Mouse (Mus musculus): ENCODE results near the gene Mllt3.

Gene Mllt3

DNA sequence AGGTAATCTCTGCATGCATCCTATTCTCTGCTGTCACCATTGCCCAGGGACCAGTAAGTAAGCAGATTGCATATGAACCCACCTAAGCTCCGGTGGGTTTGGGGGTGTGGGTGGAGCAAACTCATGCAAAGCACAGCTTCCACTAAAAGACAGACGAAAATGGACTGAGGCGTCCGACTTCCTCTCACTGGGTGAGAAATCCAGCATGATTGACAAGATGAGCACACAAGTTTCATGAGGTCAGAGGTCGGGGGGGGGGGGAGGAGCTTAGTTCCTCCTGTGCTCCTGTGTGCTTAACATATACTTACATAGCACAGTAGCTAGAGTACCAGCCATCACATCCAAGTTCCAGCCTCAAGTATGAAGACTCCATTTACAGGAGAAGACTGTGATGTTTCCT lies 206.8 kb downstream of the Mllt3 start:
- DNase-seq (ENCODE audit: low spot score in 2 of 2) = no peak

DNA sequence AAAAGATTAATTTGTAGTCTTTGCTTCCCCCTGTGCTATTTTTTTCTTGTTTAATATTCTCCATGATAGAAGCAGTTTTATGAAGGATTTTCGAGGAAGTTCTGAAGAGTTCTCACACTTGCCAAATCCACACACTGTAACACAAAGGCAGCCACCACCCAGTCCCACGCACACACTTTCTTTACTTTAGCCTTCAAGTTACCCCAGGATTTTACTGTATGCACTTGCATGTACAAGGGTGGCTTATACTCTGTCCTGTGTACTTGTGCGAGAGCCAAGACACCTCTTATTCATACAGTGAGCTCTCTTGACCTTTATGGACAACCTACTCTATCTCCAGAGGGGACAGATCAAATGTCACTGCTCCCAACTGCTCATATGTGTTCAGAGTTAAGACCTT lies 209.5 kb downstream of the Mllt3 start:
- DNase-seq (ENCODE audit: low spot score in 2 of 2) = no peak

DNA sequence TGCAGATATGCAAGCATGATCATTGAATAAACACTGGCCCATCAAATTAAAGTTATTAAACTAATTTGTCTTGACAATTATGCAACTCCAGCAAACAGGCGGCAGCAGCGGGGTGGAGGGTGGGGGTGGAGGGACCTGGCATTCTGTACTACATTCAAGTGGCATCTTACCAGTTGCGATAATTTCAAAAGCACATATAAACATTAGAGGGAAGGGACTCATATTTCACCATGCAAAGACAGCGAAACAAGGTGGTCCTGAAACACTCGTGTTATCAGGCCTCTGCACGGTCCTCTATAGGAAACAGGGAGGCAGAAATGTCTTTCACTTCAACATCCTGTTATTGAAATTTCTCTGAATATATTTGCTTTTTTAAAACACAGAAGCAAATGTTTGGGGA lies 210.0 kb downstream of the Mllt3 start:
- no peak for DNase-seq (ENCODE audit: low spot score in 2 of 2)

DNA sequence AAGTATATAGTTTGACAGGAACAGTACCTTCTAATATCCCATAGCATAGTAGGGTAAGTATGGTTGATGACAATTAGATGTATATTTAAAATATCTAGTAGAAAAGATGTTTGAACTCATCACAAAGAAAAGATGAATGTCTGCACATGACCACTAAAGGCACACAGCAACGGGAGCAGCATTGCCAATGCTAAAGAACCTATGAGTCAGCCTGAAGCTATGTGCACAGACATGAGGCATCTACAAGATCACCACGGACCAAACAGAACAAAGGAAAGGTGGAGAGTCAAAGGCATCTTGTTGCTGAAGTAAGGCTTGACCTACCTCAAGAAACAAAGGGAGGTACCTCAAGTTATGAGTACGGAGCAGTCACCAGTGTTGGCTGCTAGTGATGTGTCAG lies 212.3 kb downstream of the Mllt3 start:
- DNase-seq (ENCODE audit: low spot score in 2 of 2) = no peak

DNA sequence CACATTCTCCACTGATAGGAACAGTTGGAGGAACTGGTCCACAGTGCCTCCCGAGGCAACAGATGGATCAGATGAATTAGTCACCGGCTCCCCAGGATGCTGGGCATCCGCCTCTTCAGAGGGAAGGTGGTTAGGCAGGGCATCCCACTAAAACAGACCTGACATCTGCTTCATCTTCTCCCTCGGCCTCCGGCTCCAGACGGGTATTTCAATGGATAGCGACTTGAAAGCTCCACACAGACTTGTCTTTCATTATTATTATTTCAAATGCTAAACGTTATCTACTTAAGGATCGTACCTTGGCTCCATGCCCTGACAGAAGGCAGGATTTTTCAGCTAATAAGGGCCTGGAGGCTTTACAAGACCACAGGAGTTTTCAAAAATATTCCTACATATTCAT lies 214.0 kb downstream of the Mllt3 start:
- DNase-seq (ENCODE audit: low spot score in 2 of 2) = peak in 1 of 2 experiments; percentile 32

DNA sequence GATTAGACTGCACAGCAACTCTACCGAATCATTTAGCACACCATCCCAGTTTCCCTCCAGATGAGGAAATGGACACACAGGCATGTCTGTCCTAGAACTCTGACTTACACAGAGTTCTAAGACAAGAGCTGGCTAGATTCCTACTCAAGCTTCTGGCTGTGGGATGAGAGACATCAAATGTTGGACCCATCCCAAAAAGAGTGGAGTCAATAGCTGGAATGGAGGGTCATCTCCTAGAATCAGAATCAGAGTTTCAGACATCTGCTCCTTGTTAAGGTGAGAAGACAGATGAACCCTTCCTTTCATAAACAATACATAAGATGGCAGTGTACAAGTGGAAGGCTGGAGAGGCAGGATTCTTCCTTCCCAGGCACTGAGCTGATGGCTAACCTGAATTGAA lies 214.9 kb downstream of the Mllt3 start:
- no peak for DNase-seq (ENCODE audit: low spot score in 2 of 2)

DNA sequence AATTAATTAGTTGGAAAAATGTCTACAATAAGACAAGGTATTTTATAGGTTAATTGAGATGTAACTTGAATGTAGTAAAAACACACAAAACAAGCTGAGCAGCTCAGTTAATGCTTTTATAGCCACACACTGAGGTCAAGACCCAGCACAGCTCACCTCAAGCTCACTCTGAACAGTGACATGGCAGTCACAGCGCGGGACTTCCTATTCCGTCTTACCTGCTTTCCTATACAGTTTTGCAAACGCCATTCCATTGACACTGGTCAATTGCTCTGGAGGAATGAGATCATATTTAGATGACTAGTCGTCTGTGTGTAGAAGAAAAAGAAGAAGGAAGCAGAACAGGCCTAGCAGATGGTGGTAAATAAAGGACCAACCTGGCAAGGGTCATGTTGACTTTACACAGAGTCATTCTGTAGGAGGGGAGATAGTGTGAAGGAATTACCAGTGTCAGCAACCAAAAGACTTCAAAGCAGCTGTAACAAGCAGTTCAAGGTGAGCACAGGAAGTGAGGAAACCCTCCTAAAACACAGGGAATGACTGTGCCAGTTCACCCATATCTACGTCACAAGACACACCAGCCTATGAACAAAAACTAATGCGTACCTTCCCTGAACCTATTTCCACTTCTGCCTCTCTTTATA lies 217.6 kb downstream of the Mllt3 start:
- DNase-seq (ENCODE audit: low spot score in 2 of 2) = no peak

DNA sequence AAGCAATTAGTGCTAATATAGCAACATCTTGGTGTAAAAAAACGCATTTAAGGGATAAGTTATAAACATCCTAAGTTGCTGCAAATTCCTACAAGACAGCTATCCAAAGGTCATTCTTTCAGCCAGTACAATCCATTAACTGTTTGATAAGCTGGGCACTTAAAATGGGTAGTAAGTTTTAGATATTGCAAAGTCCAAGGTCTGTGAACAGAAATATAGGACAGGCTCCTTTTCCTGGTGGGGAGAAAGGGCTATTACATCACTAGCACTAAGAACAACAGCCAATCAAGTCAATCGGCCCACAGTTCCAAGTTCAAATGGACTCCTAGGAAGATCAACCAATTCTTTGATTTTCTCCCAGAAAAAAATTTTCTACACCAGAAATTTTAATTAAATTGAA lies 221.3 kb downstream of the Mllt3 start:
- DNase-seq (ENCODE audit: low spot score in 2 of 2) = no peak

DNA sequence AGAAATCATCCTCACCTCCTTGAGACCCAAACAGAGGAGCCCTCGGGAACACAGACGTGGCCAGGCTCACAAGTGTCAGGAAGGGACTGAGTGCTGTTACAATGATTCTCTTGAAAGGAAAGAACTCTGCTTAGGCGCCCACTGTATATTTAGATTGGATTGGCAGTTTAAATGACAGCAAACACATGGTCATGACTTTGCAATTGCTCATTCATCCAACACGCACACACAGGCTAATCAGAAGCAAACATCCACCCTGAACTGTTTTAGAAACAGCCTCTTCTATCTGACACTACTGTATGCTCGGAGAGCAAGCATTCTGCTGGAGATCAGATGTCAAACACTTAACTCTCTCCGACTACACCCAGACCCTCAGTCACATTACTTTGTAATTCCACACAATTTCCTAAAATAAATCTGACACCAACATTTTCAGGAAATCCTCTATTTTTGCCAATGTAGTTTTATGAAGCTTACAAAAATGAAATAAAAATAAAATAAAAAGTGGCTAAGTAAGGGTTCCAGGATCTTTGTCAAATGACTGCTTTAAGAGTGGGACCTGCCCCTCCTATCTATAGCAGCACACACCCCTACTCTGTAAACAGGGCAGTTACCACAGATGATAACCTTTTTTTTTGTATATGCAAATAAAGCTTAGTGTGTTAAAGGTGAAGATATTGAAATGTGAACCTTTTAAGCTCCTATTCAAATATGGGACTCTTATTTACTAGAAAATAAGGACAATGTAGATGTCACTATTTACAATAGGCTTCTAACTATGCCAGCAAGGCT lies 226.8 kb downstream of the Mllt3 start:
- no peak for DNase-seq (ENCODE audit: low spot score in 2 of 2)

DNA sequence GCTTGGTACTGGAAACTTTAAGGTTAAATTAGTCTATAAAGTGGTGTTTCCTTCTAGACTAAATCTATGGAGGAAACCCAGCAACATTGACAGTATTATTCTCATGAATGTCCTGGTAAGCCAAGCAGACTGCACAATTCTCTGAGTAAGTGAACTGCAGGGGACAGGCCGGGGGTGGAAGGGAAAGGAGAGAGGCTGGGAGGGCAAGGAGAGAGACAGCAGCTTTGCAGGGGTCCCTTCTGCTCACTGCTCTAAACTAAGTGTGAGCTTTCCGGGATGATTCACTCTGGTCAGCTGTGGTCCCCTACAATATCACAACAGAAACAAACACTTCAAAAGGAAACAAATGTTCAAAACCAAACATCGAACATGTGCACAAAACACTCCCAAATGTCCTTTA lies 228.6 kb downstream of the Mllt3 start:
- no peak for DNase-seq (ENCODE audit: low spot score in 2 of 2)

DNA sequence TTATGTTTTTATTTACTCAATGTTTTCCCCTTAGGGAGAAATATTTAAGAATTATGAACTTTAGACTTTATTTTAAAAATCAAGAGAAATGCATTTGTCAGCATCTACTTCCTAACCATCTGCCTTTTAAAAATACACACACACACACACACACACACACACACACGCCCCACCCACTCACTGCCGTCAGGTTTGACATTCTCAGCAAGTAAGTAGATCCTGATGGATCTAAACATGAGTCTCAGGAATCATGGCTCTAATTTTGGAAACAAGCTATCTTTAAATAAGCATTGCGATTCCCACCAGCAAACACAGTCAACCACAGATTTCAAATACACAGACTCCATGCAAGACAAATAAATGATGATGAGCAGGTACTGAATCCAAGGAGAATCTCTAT lies 229.9 kb downstream of the Mllt3 start:
- DNase-seq (ENCODE audit: low spot score in 2 of 2) = peak in 1 of 2 experiments; percentile 42

DNA sequence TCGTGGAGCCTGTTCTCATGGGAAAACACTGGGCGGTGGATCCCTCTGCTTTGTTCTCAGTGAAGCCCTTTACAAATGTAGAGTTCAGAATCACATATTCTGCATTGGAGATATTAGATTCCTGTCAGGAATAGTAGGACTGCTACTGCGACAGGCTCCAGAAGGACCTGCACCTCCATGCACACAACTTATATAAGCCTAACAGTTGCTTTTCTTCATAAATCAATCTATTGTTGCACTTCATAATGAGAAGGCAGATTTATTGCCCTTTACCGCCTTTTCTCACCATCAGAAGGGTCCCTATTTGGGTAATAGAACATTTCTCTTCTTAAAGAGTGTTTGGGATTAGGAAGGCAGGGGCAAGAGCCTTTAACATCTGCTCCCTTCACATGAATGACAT lies 231.0 kb downstream of the Mllt3 start:
- no peak for DNase-seq (ENCODE audit: low spot score in 2 of 2)

DNA sequence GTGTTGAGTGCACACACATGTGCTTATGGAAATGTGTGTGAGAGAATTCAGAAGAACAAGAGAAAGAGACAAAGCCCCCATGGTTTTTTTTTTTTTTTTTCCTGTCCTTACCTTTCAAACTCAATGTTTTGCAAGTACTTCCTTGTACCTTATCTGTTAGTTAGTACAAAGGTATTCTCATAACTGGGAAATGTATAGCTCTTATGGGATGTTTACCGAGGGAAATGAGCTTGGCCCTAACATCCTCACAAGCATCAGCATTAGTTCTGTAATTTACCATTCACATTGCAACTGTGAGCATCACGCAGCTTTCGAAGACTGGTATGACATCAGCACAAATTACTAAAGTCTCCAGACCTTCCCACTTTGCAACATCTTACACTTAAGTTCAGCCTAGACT lies 231.8 kb downstream of the Mllt3 start:
- no peak for DNase-seq (ENCODE audit: low spot score in 2 of 2)

DNA sequence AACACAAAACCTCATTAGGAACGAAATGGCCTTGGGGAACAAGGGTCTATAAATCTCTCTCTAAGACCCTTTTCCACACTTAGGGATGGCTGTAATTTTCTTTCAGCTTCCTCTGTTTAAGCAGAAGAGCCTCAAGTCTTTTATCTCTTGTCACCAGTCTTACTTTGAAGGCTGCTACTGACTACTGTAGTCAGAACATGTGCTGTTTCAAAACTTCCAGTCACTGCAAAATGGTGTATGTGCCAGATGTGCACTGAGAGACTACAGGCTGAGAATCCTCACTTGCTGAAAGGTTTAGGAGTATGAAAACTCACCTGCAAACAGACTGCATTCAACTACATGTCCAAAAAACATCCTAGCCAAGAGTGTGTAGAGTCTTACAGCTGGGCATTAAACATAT lies 232.9 kb downstream of the Mllt3 start:
- DNase-seq (ENCODE audit: low spot score in 2 of 2) = no peak

DNA sequence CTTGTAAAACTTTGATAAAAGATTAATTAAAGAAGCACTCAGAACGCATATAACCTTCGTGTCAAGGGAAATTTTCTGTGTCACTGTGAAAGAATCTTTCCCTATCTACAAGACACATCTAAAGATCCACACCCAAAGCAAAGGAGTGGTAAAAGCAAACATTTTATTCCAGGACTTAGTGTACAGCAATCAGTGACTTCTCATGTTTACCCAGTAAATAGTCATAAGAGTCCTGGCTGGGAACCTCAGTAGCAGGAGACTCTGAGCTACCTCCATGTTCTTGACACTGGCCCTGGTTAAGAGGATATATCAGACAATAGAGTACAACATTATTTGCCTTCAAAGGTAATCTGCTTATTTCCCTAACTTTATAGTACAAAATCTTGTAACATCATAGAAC lies 233.7 kb downstream of the Mllt3 start:
- no peak for DNase-seq (ENCODE audit: low spot score in 2 of 2)

DNA sequence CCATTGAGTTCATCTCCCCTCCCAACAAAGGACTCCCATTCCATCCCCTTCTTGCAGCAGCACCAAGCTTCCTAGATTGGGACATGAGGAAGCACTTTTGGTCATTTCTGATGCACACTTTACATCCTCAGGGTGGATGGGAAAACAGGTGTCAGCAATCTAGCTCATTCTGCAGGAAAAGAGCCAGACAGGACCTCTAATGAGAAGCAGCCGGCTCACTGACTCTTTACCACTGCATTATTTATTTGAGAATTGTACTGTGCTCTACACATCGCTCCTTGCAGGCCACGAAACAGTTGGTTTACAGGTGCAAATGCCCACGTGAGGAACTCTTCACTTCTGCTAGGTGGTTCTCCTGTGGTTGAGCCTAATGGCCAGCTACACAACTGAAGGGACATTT lies 237.9 kb downstream of the Mllt3 start:
- no peak for DNase-seq (ENCODE audit: low spot score in 2 of 2)

DNA sequence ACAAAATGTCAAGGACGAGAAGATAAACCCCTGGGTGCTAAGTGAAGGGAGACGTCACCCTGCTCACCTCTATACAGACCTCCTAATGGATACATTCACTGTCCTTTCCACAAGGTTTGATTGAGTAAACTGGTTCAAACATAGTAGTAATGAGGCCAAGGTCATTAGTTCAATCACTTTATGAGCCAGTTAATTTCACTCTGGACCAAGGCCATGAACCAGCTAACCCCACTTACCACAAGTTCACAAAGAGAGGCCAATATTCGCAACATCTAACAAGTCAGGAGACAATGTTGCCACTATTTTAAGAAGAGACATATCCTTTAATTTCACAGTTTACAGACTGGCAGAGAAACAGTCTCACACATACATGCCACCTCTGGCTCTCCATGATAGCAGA lies 238.9 kb downstream of the Mllt3 start:
- DNase-seq (ENCODE audit: low spot score in 2 of 2) = no peak

DNA sequence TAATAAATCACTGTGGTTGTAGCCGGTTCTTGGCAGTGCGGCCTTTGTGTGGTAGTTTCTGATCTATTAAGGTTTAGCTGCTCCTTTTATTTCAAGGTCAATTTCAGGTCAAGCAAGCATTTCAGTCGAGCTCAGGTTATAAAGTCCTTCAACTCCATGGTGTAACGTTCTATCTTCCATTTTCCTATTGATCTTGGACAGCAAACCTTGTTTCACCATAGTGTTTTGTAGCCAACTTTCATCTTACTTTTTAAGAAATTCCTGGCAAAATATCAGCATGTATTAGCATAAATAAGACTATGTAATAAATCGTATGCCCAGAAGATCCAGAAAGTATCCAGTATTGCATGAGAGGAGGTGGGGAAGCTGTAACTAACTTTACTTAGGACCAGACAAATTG lies 240.7 kb downstream of the Mllt3 start:
- DNase-seq (ENCODE audit: low spot score in 2 of 2) = no peak

DNA sequence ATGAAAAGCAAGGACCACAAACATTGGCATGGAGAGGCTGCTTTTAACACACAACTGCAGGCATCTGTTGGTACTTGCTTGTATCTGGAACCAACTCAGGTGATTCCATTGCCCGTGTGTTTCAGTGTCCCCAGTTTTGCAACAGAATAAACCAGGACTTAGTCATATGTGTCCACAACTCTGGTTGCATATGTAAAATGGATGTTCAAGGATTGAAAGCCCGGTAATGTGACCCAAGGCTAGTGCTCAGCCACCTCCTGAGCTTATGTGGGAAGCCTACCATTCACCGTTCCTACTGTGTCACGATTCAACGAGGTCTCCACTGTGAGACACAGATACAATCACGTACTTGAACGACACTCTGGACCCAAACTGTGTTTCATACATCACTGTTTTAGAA lies 243.7 kb downstream of the Mllt3 start:
- DNase-seq (ENCODE audit: low spot score in 2 of 2) = no peak

DNA sequence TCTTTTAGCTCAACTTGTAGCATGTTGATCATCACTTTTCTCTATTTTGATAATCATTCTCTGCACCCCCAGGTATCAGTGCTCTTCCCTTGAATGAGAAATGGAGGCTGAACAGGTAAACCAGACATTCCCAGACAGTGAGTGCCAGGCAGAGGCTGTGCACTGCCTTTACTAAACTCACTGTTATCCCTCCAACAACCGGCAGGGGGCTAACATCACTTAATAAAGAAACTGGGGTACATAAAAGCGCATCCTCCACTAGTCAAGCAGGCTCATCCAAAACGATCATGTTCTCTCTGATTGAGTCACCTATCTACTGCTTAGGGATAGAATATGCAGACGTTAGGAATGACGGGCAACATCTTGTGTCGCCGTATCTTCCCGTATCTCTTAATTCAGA lies 244.5 kb downstream of the Mllt3 start:
- DNase-seq (ENCODE audit: low spot score in 2 of 2) = peak in 1 of 2 experiments; percentile 22

DNA sequence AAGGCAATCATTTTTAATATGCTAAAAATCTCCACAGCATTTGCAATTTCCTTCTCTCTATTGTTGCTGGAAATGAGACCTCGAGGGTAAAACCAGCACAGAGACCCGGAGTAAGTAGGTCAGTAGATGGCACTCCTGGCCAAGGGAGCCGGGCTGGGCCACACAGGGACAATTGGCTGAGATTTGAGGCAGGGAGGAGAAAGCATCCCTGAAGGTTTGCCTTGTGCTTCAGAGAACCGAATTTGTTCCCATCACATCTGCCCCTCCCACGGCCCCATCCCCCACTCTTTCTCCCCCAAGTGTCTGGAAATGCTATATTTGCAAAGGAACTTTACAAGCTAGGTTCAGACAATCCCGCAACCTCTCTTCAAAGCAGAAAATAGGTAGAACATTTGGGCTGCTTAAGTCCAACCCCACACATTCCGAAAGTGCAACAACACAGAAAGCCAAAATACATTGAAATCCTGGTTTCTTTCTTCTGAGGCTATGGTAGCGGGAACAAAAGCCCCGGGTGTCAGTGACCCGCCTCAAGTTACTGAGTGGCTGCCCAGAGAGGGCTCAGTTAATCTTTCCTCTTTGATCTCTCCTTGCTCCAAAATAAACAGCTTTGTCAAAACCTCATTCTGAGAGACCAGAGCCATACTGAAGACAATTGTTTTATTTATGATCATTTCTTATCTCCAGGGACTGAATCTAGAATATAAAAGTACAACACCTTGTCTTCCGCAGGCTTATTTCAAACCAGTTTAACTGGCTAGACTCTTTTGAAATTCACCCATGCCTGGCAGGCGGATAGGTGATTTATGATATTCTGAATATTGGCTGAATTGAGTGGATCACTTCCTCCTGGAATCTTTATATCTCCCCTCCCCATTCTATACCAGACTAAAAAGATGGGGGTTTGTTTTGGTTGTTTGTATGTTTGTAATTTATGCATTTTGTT lies 247.8 kb downstream of the Mllt3 start:
- DNase-seq (ENCODE audit: low spot score in 2 of 2) = peak in 1 of 2 experiments; percentile 62

DNA sequence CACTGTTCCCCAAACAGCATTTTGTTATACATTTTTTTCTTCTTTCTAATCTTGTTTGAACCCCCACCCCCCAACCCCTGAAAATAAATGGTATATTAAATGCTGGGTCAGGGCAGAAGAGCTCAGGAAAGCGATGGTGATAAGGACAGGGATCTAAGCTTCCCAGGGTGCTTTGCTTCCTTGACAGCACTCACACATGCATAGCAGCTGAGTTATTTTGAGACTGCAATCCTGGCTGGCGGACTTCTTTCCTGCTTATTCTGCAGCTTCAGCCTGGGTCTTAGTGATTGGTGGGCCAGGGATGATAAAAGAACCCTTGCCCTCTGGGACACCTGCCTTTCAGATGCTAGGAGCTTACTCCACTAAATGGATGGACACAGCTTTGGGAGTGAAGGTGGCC lies 249.4 kb downstream of the Mllt3 start:
- no peak for DNase-seq (ENCODE audit: low spot score in 2 of 2)

DNA sequence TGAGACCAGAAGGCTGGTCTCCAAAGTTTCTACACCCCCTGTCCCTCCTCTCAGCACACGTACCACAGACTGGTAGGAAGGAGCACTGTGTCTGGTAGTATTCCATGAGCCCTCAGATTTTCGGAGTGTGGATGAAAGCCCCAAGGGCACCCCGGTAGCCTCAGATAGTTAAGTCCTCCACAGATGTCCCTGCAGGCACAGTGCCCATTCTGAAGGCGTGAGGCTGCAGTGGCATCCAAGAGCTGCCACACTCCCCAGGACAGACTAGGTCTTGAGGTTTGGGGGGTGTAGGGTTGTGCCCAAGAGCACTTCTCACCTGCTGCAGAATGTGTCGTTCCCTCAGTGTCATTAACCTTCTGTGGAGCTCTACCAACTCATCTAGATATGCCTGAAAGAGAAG lies 251.2 kb downstream of the Mllt3 start:
- no peak for DNase-seq (ENCODE audit: low spot score in 2 of 2)
